23 mouse cellular contexts compared by ENCODE assay signal in genomic region chr4:141885451-141885850, GRCm38 (mm10). TPM values are rescaled to one million over a fixed set of nuclear protein-coding genes. Genes with fewer than 3 reads are reported as not detected.
DNase-seq lines count a peak whose midpoint lies in the region; ATAC-seq lines count a peak whose summit lies in the region.
"Had no signal": no experiment of that assay in that cellular context is flagged by ENCODE, and none has a peak within 500 bp of the region (broad histone marks: within the 10 kb centered on the region; RNA-seq: fewer than 3 reads in every experiment).

No protein-coding gene starts in this region.

- H3K36me3 ChIP-seq in hindbrain, embryonic 13.5 days: no peaks in the 10 kb centered on the region
- H3K36me3 ChIP-seq: kidney, embryonic 15.5 days; limb, embryonic 15.5 days; liver, embryonic 15.5 days; midbrain, embryonic 13.5 days; neural tube, embryonic 12.5 days had no signal

- no peak overlapping the region for H3K9ac ChIP-seq in hindbrain, embryonic 13.5 days
- H3K9ac ChIP-seq: kidney, embryonic 15.5 days; limb, embryonic 15.5 days; liver, embryonic 15.5 days; midbrain, embryonic 13.5 days; neural tube, embryonic 12.5 days had no signal

- peak; percentile 72 to 77 for DNase-seq in frontal cortex, adult 2 months (ENCODE audit: extremely low spot score in 1 of 2, low spot score in 1 of 2)
- DNase-seq in frontal cortex, postnatal 10 days (ENCODE audit: low spot score in 2 of 2): no peak
- DNase-seq in layer of hippocampus, adult 9-11 months: peak; percentile 57
- DNase-seq in layer of hippocampus, adult 9-10 months (ENCODE audit: low spot score): no peak
- DNase-seq in brain, adult 2 months (ENCODE audit: low read depth, low spot score): peak; percentile 92
- DNase-seq in right cerebral cortex, postnatal 25 days: peak; percentile 70
- DNase-seq: adrenal gland, adult 8-10 months; cerebellum, adult 11 months; cerebellum, postnatal 10 days; gastrocnemius, postnatal 36 days had no signal

- no peak overlapping the region for H3K27ac ChIP-seq in hindbrain, embryonic 13.5 days
- H3K27ac ChIP-seq: hindbrain, postnatal 0 days; limb, embryonic 15.5 days; liver, embryonic 15.5 days; midbrain, embryonic 13.5 days; neural tube, embryonic 12.5 days had no signal

- ATAC-seq in hindbrain, embryonic 13.5 days (ENCODE audit: low FRiP score): no peak
- ATAC-seq: CD4-positive, CD25-positive, alpha-beta regulatory T cell, adult 4 months; hindbrain, postnatal 0 days; intestine, postnatal 0 days; lung, postnatal 0 days; midbrain, embryonic 13.5 days; Patski had no signal

- H3K27me3 ChIP-seq in hindbrain, embryonic 13.5 days: no peaks in the 10 kb centered on the region
- H3K27me3 ChIP-seq: kidney, embryonic 15.5 days; midbrain, embryonic 13.5 days; neural tube, embryonic 12.5 days; Patski had no signal

- H3K4me2 ChIP-seq in hindbrain, embryonic 13.5 days: no peak overlapping the region
- H3K4me2 ChIP-seq: kidney, embryonic 15.5 days; limb, embryonic 15.5 days; liver, embryonic 15.5 days; midbrain, embryonic 13.5 days; neural tube, embryonic 12.5 days had no signal

- H3K9me3 ChIP-seq in hindbrain, embryonic 13.5 days: no peaks in the 10 kb centered on the region
- H3K9me3 ChIP-seq: kidney, embryonic 15.5 days; limb, embryonic 15.5 days; liver, embryonic 15.5 days; midbrain, embryonic 13.5 days; neural tube, embryonic 12.5 days had no signal

- WGBS in hindbrain, embryonic 13.5 days: 89% methylated on average over 9 of the region's 9 CpGs

- no peak overlapping the region for H3K4me3 ChIP-seq in hindbrain, embryonic 13.5 days
- H3K4me3 ChIP-seq: kidney, embryonic 15.5 days; limb, embryonic 15.5 days; liver, embryonic 15.5 days; midbrain, embryonic 13.5 days; neural tube, embryonic 12.5 days had no signal

- H3K4me1 ChIP-seq in hindbrain, embryonic 13.5 days (replicated peaks): no peaks in the 10 kb centered on the region
- H3K4me1 ChIP-seq: midbrain, embryonic 13.5 days; neural tube, embryonic 12.5 days had no signal

RNA-seq across cellular contexts. Expression of gene Efhd2, which starts 10.7 kb away (rescaled TPM):
- polyA plus RNA-seq in frontal cortex, adult 2 months (2012; rRNA removed): 244 and 256 TPM in 2 replicates
- 68.1 and 68.6 TPM in 2 replicates for polyA plus RNA-seq in hindbrain, embryonic 13.5 days (2015; fragmentation: Nextera tagmentation; extraction: Ambion mirVana)

RNA-seq across cellular contexts. Expression of gene Ctrc, which starts 39.3 kb away (rescaled TPM):
- not detected in 2 replicates for polyA plus RNA-seq in frontal cortex, adult 2 months (2012; rRNA removed)
- not detected in 2 replicates for polyA plus RNA-seq in hindbrain, embryonic 13.5 days (2015; fragmentation: Nextera tagmentation; extraction: Ambion mirVana)
- polyA plus RNA-seq: CD4-positive, CD25-positive, alpha-beta regulatory T cell, adult 4 months; forebrain, embryonic 11.5 days; heart, embryonic 14.5 days; hindbrain, postnatal 0 days; intestine, postnatal 0 days; kidney, embryonic 15.5 days; limb, embryonic 15.5 days; liver, embryonic 15.5 days; lung, postnatal 0 days; midbrain, embryonic 13.5 days; neural tube, embryonic 12.5 days; Patski had no signal

RNA-seq across cellular contexts. Expression of gene Cela2a, which starts 59.5 kb away (rescaled TPM):
- polyA plus RNA-seq in frontal cortex, adult 2 months (2012; rRNA removed): 0.18 and 0.42 TPM in 2 replicates
- not detected in 2 replicates for polyA plus RNA-seq in hindbrain, embryonic 13.5 days (2015; fragmentation: Nextera tagmentation; extraction: Ambion mirVana)
- polyA plus RNA-seq: CD4-positive, CD25-positive, alpha-beta regulatory T cell, adult 4 months; forebrain, embryonic 11.5 days; heart, embryonic 14.5 days; limb, embryonic 15.5 days; lung, postnatal 0 days; midbrain, embryonic 13.5 days; neural tube, embryonic 12.5 days; Patski had no signal

Comparison
In these comparisons a context has a peak if more than half of its experiments do, and no peak if none do; other contexts are left out.
1. DNase-seq: peak in frontal cortex, adult 2 months (2 of 2), layer of hippocampus, adult 9-11 months (single experiment), brain, adult 2 months (single experiment) and right cerebral cortex, postnatal 25 days (single experiment); none in frontal cortex, postnatal 10 days (0 of 2) and layer of hippocampus, adult 9-10 months (single experiment).